Mouse (Mus musculus) ES-E14 (cell line): ENCODE data around the gene Btbd18. TPM values are rescaled to one million over a fixed set of nuclear protein-coding genes. Genes with fewer than 3 reads are reported as not detected.

Experiments used
- DNase-seq: peaks from one replicate; pipeline ENCODE4 v3.0.0-alpha.2; 2013; ENCODE audit warnings: low read depth, low spot score
- H3K27ac ChIP-seq: 2 replicates; pipeline ENCODE4 v1.5.1; 2012; ENCODE audit warnings: low read depth, mild to moderate bottlenecking, low read length, moderate library complexity, mixed read lengths; ENCODE audit not compliant: poor library complexity, insufficient read depth, severe bottlenecking
- H3K36me3 ChIP-seq: 2 replicates; pipeline ENCODE4 v1.6.1; 2012; ENCODE audit warnings: mild to moderate bottlenecking, low read length, moderate library complexity, mixed read lengths; ENCODE audit not compliant: control insufficient read depth, poor library complexity, insufficient read depth, severe bottlenecking
- H3K4me1 ChIP-seq, 2 experiments: fragments of 150-350 bp in 1 of 2; sonication (generic) in 1 of 2; 2 replicates each; pipeline ENCODE4 v1.6.1; 2012; ENCODE audit warnings: low read length in 2 of 2, mild to moderate bottlenecking in 1 of 2, mixed read lengths in 1 of 2; ENCODE audit not compliant: control insufficient read depth in 2 of 2, insufficient read depth in 2 of 2, poor library complexity in 1 of 2
- H3K4me3 ChIP-seq, 2 experiments: fragments of 150-350 bp in 1 of 2; sonication (generic) in 1 of 2; 2 replicates each; pipeline ENCODE4 v1.5.1; 2012; ENCODE audit warnings: low read length in 2 of 2, low read depth in 1 of 2, mild to moderate bottlenecking in 1 of 2, mixed read lengths in 1 of 2; ENCODE audit not compliant: insufficient read depth in 1 of 2, poor library complexity in 1 of 2, severe bottlenecking in 1 of 2
- H3K9ac ChIP-seq: 2 replicates; pipeline ENCODE4 v1.6.1; 2012; ENCODE audit warnings: low read depth, mild to moderate bottlenecking, low read length, mixed read lengths; ENCODE audit not compliant: poor library complexity, insufficient read depth, severe bottlenecking
- H3K9me3 ChIP-seq: fragments of 150-350 bp; sonication (generic); 2 replicates; pipeline ENCODE4 v1.6.1; 2012; ENCODE audit warnings: low read depth, mild to moderate bottlenecking, low read length; ENCODE audit not compliant: control insufficient read depth, insufficient read depth
- CHD2 ChIP-seq: IDR thresholded peaks from 2 replicates; pipeline ENCODE4 v1.6.1; 2014; ENCODE audit warnings: mild to moderate bottlenecking, low read depth, low read length, inconsistent platforms
- HCFC1 ChIP-seq: IDR thresholded peaks from 2 replicates; pipeline ENCODE4 v1.6.1; 2012; ENCODE audit warnings: low read length, inconsistent platforms, borderline replicate concordance; ENCODE audit not compliant: insufficient read depth
- MAFK ChIP-seq: IDR thresholded peaks from 2 replicates; pipeline ENCODE4 v1.6.1; 2014; ENCODE audit warnings: mild to moderate bottlenecking, low read depth, low read length, inconsistent platforms; ENCODE audit not compliant: insufficient read depth
- ZC3H11A ChIP-seq: IDR thresholded peaks from 2 replicates; pipeline ENCODE4 v1.6.1; 2012; ENCODE audit warnings: low read depth, mild to moderate bottlenecking, inconsistent platforms, low read length, borderline replicate concordance
- ZNF384 ChIP-seq: IDR thresholded peaks from 2 replicates; pipeline ENCODE4 v1.6.1; 2012; ENCODE audit warnings: low read depth, low read length, inconsistent platforms
- in situ Hi-C, 2 experiments: fragments of 600-800 bp; cut with MboI; formaldehyde crosslinking; loops; one replicate each; pipeline ENCODE4 v1.15.1; 2025; ENCODE audit warnings: low sequenced_read_pairs in 2 of 2, inconsistent platforms in 1 of 2; ENCODE audit not compliant: unreplicated experiment in 2 of 2
- total RNA-seq: library from RNA; depleted of rRNA; stranded (reverse); fragments of 300-350 nt; gene quantifications from 2 replicates; pipeline ENCODE4 v1.2.3, GENCODE M21; 2012

Gene Btbd18
- total RNA-seq, 1 experiment = 3.6 TPM

DNA sequence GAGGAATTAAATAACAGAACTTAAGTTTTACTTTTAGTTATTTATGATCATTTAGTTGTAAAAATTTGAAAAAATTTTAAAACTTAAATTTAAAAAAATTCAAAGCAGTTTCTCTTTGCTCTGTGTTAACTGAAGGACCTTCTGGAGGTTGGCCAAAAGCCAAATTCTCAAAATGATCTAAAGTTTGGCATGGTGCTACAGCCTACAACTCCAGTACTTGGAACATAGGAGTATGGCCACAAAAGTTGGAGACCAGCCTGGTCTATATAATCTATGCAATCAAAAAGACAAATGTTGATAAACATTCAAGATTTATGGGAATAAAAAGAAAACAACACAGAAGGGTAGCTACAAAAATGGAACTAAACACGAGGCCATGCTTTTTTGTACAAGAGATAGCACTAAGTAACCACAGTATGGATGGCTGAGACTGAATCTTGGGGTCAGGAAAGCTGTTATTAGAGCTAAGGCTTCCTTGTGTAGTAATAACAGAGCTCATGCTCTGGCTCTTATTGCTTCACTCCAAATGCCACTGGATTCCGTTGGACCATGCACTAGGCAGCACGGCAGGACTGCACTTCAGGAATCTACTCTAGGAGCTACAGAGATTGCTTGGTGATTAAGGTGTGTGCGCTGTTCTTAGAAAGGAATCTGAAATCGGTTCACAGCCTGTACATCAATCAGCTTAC is 36.3 kb downstream of the Btbd18 start:
- DNase-seq = no peak
- Histone ChIP-seq H3K4me3 (no peak overlapping the region), H3K9ac (no peak overlapping the region), H3K9me3 (no peaks in the 10 kb centered on the region), H3K36me3 (peaks cover 10% of the 10 kb centered on the region), H3K27ac (no peak overlapping the region), H3K4me1 (no peaks in the 10 kb centered on the region)
- in situ Hi-C loops = no loop called here
- TF ChIP-seq ZNF384 (no peak), MAFK (no peak), ZC3H11A (no peak), HCFC1 (no peak), CHD2 (no peak)

DNA sequence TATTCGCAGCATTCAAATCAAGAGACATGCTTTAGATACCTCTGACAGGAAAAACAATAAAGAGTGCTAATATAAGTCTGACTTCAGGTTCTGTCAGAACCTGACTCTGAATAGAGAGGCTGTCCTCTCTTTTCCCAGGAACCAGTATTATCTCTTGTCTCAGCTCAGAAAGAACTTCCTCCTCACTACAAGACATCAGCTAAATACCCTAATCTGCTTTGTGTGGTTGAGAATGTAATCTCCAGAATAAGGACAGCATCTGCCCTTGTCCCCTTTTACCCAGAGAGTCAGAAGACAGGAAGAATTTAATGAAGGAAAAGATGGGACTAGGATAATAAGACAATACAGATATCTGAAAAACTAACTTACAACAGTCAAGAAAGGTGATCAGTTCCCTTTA is 44.6 kb downstream of the Btbd18 start:
- H3K4me1 ChIP-seq = peaks cover 2% of the 10 kb centered on the region in 2 experiments; a peak in 3 of 4 replicates
- DNase-seq = no peak
- no peak overlapping the region for H3K27ac ChIP-seq
- TF ChIP-seq ZC3H11A (no peak), MAFK (no peak), ZNF384 (no peak), HCFC1 (no peak), CHD2 (no peak)
- in situ Hi-C loops = no loop called here
- H3K9me3 ChIP-seq = no peaks in the 10 kb centered on the region
- no peak overlapping the region for H3K4me3 ChIP-seq
- H3K36me3 ChIP-seq = no peaks in the 10 kb centered on the region; the same call in 1 of the 2 replicates
- no peak overlapping the region for H3K9ac ChIP-seq

DNA sequence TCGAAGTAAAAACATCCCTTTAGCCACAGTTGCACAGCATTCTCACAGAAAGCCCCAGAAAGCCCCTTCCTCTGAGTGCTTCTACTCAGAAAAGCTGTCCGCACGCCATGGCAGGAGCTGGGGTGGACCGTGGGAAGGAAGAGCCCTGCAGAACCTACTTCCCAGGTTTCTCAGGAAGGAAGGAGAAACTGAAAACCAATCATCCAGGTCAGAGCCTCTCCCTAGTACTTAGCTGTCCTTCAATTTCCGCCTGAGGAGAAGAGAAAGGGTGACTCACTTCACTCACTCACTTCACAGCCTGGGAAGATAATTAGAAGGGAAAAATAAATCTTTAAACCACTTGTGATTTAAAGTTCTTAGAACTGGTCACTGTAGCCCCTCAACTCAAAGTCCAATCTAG is 45.5 kb downstream of the Btbd18 start:
- no peaks in the 10 kb centered on the region; the same call in 1 of the 2 replicates for H3K36me3 ChIP-seq
- peaks cover 2% of the 10 kb centered on the region in 2 experiments; a peak in 3 of 4 replicates for H3K4me1 ChIP-seq
- no peak overlapping the region for H3K9ac ChIP-seq
- no peak overlapping the region for H3K27ac ChIP-seq
- no peak for DNase-seq
- no peaks in the 10 kb centered on the region for H3K9me3 ChIP-seq
- no peak overlapping the region for H3K4me3 ChIP-seq
- in situ Hi-C loops = no loop called here
- no peak for TF ChIP-seq MAFK
- TF ChIP-seq ZNF384 = no peak
- no peak for TF ChIP-seq CHD2
- TF ChIP-seq HCFC1 = no peak
- TF ChIP-seq ZC3H11A = no peak

DNA sequence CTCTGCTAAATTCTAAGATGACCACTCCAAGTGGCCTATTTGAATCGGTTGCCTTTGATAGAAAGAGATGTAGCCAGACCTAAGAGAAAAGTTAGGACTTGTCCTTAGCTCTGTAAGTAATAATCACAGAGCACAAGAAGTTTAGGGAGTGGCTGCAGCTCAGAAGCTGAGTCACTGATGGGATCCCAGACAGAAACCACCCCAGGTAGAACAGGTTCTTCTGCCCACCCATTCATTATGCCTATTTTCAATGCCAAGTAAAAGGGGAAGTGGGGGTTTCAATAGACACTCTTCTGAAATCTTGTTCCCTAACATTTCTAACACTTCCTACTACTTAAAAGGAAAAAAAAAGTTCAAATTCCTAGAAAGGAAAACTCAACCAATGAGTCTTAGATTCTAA is 46.4 kb downstream of the Btbd18 start:
- no peak overlapping the region for H3K9ac ChIP-seq
- H3K4me1 ChIP-seq = peaks cover 2% of the 10 kb centered on the region in 2 experiments; a peak in 3 of 4 replicates
- peaks cover 2% of the 10 kb centered on the region for H3K36me3 ChIP-seq
- H3K4me3 ChIP-seq = no peak overlapping the region
- no peaks in the 10 kb centered on the region for H3K9me3 ChIP-seq
- no peak for DNase-seq
- TF ChIP-seq ZC3H11A (no peak), HCFC1 (no peak), ZNF384 (no peak), CHD2 (no peak), MAFK (no peak)
- no peak overlapping the region; the same call in 1 of the 2 replicates for H3K27ac ChIP-seq
- in situ Hi-C loops = no loop called here

DNA sequence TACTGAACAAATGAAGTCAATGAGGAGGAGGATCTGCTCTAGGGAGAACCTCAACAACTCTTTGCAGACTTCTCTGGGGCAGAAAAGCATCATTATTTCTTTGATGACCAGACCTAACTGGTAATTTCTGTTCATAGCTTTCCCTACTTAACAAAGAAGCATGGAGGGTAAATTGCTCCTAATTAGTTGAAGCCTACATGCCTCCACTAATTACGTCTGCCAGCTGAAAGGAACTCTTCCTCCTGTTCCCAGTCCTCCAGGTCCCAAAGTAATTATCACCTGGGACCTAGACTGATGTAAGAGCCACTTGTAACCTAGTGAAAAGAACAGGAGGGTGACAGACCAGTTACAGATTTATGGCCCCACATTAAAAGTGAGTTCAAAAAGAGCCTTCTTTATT is 48.6 kb downstream of the Btbd18 start:
- Histone ChIP-seq H3K9ac (no peak overlapping the region), H3K9me3 (no peaks in the 10 kb centered on the region), H3K27ac (no peak overlapping the region), H3K4me3 (no peak overlapping the region), H3K36me3 (peaks cover 2% of the 10 kb centered on the region), H3K4me1 (peaks cover 2 to 3% of the 10 kb centered on the region in 2 experiments; a peak in 3 of 4 replicates)
- in situ Hi-C loops = no loop called here
- no peak for DNase-seq
- no peak for TF ChIP-seq ZNF384
- no peak for TF ChIP-seq MAFK
- TF ChIP-seq HCFC1 = no peak
- TF ChIP-seq ZC3H11A = no peak
- no peak for TF ChIP-seq CHD2
